Mouse (Mus musculus) midbrain, embryonic 10.5 days (tissue): Measurements from ENCODE around the gene 3425401B19Rik. TPM values are rescaled to one million over a fixed set of nuclear protein-coding genes. Genes with fewer than 3 reads are reported as not detected.

ENCODE experiments used
- DNase-seq: peaks from one replicate; pipeline ENCODE4 v3.0.0-alpha.2; 2017; ENCODE audit warnings: low spot score
- H3K27ac ChIP-seq: fragments of 300-500 bp; sonication (generic); replicated peaks from 2 replicates; pipeline ENCODE4 v1.5.1; 2016; ENCODE audit warnings: mild to moderate bottlenecking
- H3K27me3 ChIP-seq: fragments of 300-500 bp; sonication (generic); 2 replicates; pipeline ENCODE4 v1.6.1; 2016; ENCODE audit warnings: low read depth, mild to moderate bottlenecking; ENCODE audit not compliant: poor library complexity, severe bottlenecking
- H3K36me3 ChIP-seq: fragments of 300-500 bp; sonication (generic); 2 replicates; pipeline ENCODE4 v1.6.1; 2016; ENCODE audit warnings: mild to moderate bottlenecking, moderate library complexity
- H3K4me1 ChIP-seq: fragments of 300-500 bp; sonication (generic); 2 replicates; pipeline ENCODE4 v1.6.1; 2016
- H3K4me3 ChIP-seq: fragments of 300-500 bp; sonication (generic); 2 replicates; pipeline ENCODE4 v1.5.1; 2016; ENCODE audit warnings: mild to moderate bottlenecking, moderate library complexity
- H3K9me3 ChIP-seq: fragments of 300-500 bp; sonication (generic); replicated peaks from 2 replicates; pipeline ENCODE4 v1.6.1; 2016; ENCODE audit warnings: mild to moderate bottlenecking
- WGBS: fragments of 180-500 bp; shearing (Covaris S2); methylation state at CpG from one replicate; pipeline ENCODE4 v1.1.7; 2016; 5-methylcytosine and 5-hydroxymethylcytosine counted together
- polyA plus RNA-seq: library from polyadenylated mRNA; unstranded; fragments of >200 nt; fragmentation: Nextera tagmentation; extraction: Ambion mirVana; gene quantifications from 2 replicates; pipeline ENCODE4 v1.2.1, GENCODE M21; 2016

Gene 3425401B19Rik
- polyA plus RNA-seq: 0.09 and 0.27 TPM in 2 replicates

- Histone ChIP-seq H3K4me1 (peaks cover 12% of the 10 kb centered on the region), H3K4me3 (no peak within 1 kb of the TSS), H3K27me3 (no peaks in the 10 kb centered on the region; the same call in 1 of the 2 replicates), H3K36me3 (no peaks in the 10 kb centered on the region), H3K9me3 (no peaks in the 10 kb centered on the region), H3K27ac (no peak within 1 kb of the TSS)
- 62% methylated on average over 16 of the region's 16 CpGs for WGBS
- no peak for DNase-seq
Measured at GRCm38 (mm10) chr14:32685124-32685826, at the start of gene 3425401B19Rik. TSS of gene 3425401B19Rik (minus strand) at chr14:32685293.

GRCm38 (mm10) chr14:32732961-32733360, 47.9 kb upstream of the 3425401B19Rik start:
- Histone ChIP-seq H3K27ac (no peak overlapping the region), H3K4me1 (no peaks in the 10 kb centered on the region), H3K27me3 (no peaks in the 10 kb centered on the region), H3K4me3 (no peak overlapping the region), H3K9me3 (no peaks in the 10 kb centered on the region), H3K36me3 (no peaks in the 10 kb centered on the region)
- no peak for DNase-seq
- WGBS: 42% methylated on average over 6 of the region's 6 CpGs

GRCm38 (mm10) chr14:32726864-32727263, 41.8 kb upstream of the 3425401B19Rik start:
- Histone ChIP-seq H3K27me3 (no peaks in the 10 kb centered on the region), H3K4me1 (no peaks in the 10 kb centered on the region), H3K36me3 (no peaks in the 10 kb centered on the region), H3K9me3 (no peaks in the 10 kb centered on the region), H3K4me3 (no peak overlapping the region), H3K27ac (no peak overlapping the region)
- no peak for DNase-seq

GRCm38 (mm10) chr14:32721461-32721860, 36.4 kb upstream of the 3425401B19Rik start:
- 50% methylated on average over 1 of the region's 1 CpGs for WGBS
- DNase-seq: no peak
- H3K9me3 ChIP-seq: no peaks in the 10 kb centered on the region
- H3K4me1 ChIP-seq: no peaks in the 10 kb centered on the region
- no peak overlapping the region for H3K27ac ChIP-seq
- no peaks in the 10 kb centered on the region for H3K36me3 ChIP-seq
- H3K27me3 ChIP-seq: no peaks in the 10 kb centered on the region
- no peak overlapping the region for H3K4me3 ChIP-seq

GRCm38 (mm10) chr14:32716763-32717439, 31.8 kb upstream of the 3425401B19Rik start:
- 85% methylated on average over 6 of the region's 6 CpGs for WGBS
- Histone ChIP-seq H3K9me3 (no peaks in the 10 kb centered on the region), H3K4me1 (no peaks in the 10 kb centered on the region), H3K27me3 (no peaks in the 10 kb centered on the region), H3K4me3 (no peak overlapping the region), H3K36me3 (no peaks in the 10 kb centered on the region), H3K27ac (no peak overlapping the region)
- no peak for DNase-seq

GRCm38 (mm10) chr14:32715489-32715888, 30.4 kb upstream of the 3425401B19Rik start:
- no peak for DNase-seq
- Histone ChIP-seq H3K27ac (no peak overlapping the region), H3K4me3 (no peak overlapping the region), H3K9me3 (no peaks in the 10 kb centered on the region), H3K36me3 (no peaks in the 10 kb centered on the region), H3K4me1 (no peaks in the 10 kb centered on the region), H3K27me3 (no peaks in the 10 kb centered on the region)
- 90% methylated on average over 2 of the region's 2 CpGs for WGBS

- H3K4me3 ChIP-seq: no peak overlapping the region
- no peak for DNase-seq
- no peaks in the 10 kb centered on the region for H3K27me3 ChIP-seq
- no peaks in the 10 kb centered on the region for H3K36me3 ChIP-seq
- H3K27ac ChIP-seq: no peak overlapping the region
- no peaks in the 10 kb centered on the region for H3K4me1 ChIP-seq
- no peaks in the 10 kb centered on the region for H3K9me3 ChIP-seq
- 89% methylated on average over 6 of the region's 6 CpGs for WGBS
Measured at GRCm38 (mm10) chr14:32715076-32715475, 30.0 kb upstream of the 3425401B19Rik start.

- no peak overlapping the region for H3K4me3 ChIP-seq
- no peak for DNase-seq
- H3K27me3 ChIP-seq: no peaks in the 10 kb centered on the region
- no peak overlapping the region for H3K27ac ChIP-seq
- WGBS: 93% methylated on average over 6 of the region's 6 CpGs
- H3K36me3 ChIP-seq: no peaks in the 10 kb centered on the region
- no peaks in the 10 kb centered on the region for H3K9me3 ChIP-seq
- H3K4me1 ChIP-seq: no peaks in the 10 kb centered on the region
Measured at GRCm38 (mm10) chr14:32709861-32710260, 24.8 kb upstream of the 3425401B19Rik start.

- WGBS: 83% methylated on average over 7 of the region's 7 CpGs
- H3K36me3 ChIP-seq: no peaks in the 10 kb centered on the region
- no peaks in the 10 kb centered on the region for H3K9me3 ChIP-seq
- H3K27ac ChIP-seq: no peak overlapping the region
- no peak for DNase-seq
- no peaks in the 10 kb centered on the region for H3K4me1 ChIP-seq
- no peaks in the 10 kb centered on the region for H3K27me3 ChIP-seq
- H3K4me3 ChIP-seq: no peak overlapping the region
Measured at GRCm38 (mm10) chr14:32708756-32709155, 23.7 kb upstream of the 3425401B19Rik start.

GRCm38 (mm10) chr14:32707938-32708337, 22.8 kb upstream of the 3425401B19Rik start:
- no peak for DNase-seq
- 70% methylated on average over 8 of the region's 8 CpGs for WGBS
- no peak overlapping the region for H3K27ac ChIP-seq

GRCm38 (mm10) chr14:32700972-32701371, 15.9 kb upstream of the 3425401B19Rik start:
- DNase-seq: no peak
- H3K27me3 ChIP-seq: no peaks in the 10 kb centered on the region
- no peak overlapping the region for H3K27ac ChIP-seq
- H3K4me3 ChIP-seq: no peak overlapping the region
- 63% methylated on average over 8 of the region's 8 CpGs for WGBS
- H3K9me3 ChIP-seq: no peaks in the 10 kb centered on the region
- no peaks in the 10 kb centered on the region; the same call in 1 of the 2 replicates for H3K4me1 ChIP-seq
- no peaks in the 10 kb centered on the region for H3K36me3 ChIP-seq

More at GRCm38 (mm10) chr14:32707938-32708337, 22.8 kb upstream of the 3425401B19Rik start:
- Histone ChIP-seq H3K4me3 (no peak overlapping the region), H3K36me3 (no peaks in the 10 kb centered on the region), H3K9me3 (no peaks in the 10 kb centered on the region), H3K27me3 (no peaks in the 10 kb centered on the region), H3K4me1 (no peaks in the 10 kb centered on the region; the same call in 1 of the 2 replicates)

GRCm38 (mm10) chr14:32698556-32698955, 13.5 kb upstream of the 3425401B19Rik start:
- WGBS: 90% methylated on average over 3 of the region's 3 CpGs
- DNase-seq: no peak

GRCm38 (mm10) chr14:32697774-32698173, 12.7 kb upstream of the 3425401B19Rik start:
- WGBS: 86% methylated on average over 8 of the region's 8 CpGs
- H3K4me1 ChIP-seq: no peaks in the 10 kb centered on the region
- H3K27me3 ChIP-seq: no peaks in the 10 kb centered on the region
- no peak overlapping the region for H3K4me3 ChIP-seq
- no peaks in the 10 kb centered on the region for H3K9me3 ChIP-seq
- H3K36me3 ChIP-seq: no peaks in the 10 kb centered on the region
- DNase-seq: no peak
- H3K27ac ChIP-seq: no peak overlapping the region

More at GRCm38 (mm10) chr14:32698556-32698955, 13.5 kb upstream of the 3425401B19Rik start:
- Histone ChIP-seq H3K4me1 (no peaks in the 10 kb centered on the region; the same call in 1 of the 2 replicates), H3K27me3 (no peaks in the 10 kb centered on the region), H3K4me3 (no peak overlapping the region), H3K9me3 (no peaks in the 10 kb centered on the region), H3K27ac (no peak overlapping the region), H3K36me3 (no peaks in the 10 kb centered on the region)
